Mouse (Mus musculus): ENCODE measurements around the gene Exoc3l2.

Gene Exoc3l2

GRCm38 (mm10) chr7:19456628-19457027 is 6.5 kb upstream of the Exoc3l2 start:
- no peak for DNase-seq (ENCODE audit: low spot score)

GRCm38 (mm10) chr7:19457414-19458071 is 5.6 kb upstream of the Exoc3l2 start:
- DNase-seq (ENCODE audit: low spot score): no peak

DNA sequence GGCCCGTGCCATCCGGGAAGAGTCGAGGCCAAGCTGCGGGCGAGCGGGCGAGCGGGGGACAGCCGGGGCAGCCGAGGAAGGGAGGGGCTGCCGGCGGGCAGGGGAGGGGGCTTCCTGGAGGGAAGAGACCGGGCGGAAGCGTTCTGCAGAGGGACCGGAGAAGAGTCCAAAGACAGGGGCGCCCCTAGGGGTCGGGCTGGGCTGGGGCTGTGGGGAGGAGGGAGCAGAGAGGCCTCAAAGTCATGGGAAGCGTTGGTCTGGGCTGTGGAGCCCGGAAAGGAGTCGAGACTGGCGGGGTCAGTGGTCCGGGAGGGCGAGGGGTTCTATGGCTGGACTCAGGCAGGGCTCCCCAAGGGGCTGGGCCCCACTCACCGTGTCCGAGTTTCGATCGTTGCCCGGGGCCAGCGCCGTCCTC is 5.1 kb upstream of the Exoc3l2 start:
- peak; percentile 90 for DNase-seq (ENCODE audit: low spot score)

DNA sequence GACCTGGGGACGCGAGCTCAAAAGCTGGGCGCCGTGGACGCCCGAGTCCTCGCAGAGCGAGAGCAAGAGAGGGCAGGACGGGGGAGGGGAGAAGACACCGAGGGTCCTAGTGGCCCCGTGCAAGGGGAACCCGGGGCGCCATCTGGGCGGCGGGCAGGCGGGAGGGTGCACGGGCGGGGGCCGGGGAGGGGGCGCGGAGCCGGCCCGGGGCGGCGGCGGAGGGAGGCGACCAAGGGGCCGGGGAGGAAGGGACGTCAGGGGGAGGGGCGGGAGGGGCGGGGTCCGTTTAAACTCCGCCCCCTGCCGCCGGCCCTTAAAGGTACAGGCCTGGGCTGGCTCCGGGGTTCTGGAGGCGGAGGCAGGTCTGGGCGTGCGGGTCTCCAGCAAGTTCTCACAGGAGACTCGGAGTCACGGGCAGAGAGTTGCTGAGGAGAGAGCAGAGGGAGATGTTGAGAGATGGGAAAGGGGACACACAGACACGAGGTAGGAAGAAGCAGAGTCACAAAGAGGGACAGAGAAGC is 4.5 kb upstream of the Exoc3l2 start, which contains the start of gene Mark4:
Mark4 (minus strand) TSS at position 231 of the 521 bp plus-strand sequence.
- DNase-seq (ENCODE audit: low spot score): peak; percentile 90

DNA sequence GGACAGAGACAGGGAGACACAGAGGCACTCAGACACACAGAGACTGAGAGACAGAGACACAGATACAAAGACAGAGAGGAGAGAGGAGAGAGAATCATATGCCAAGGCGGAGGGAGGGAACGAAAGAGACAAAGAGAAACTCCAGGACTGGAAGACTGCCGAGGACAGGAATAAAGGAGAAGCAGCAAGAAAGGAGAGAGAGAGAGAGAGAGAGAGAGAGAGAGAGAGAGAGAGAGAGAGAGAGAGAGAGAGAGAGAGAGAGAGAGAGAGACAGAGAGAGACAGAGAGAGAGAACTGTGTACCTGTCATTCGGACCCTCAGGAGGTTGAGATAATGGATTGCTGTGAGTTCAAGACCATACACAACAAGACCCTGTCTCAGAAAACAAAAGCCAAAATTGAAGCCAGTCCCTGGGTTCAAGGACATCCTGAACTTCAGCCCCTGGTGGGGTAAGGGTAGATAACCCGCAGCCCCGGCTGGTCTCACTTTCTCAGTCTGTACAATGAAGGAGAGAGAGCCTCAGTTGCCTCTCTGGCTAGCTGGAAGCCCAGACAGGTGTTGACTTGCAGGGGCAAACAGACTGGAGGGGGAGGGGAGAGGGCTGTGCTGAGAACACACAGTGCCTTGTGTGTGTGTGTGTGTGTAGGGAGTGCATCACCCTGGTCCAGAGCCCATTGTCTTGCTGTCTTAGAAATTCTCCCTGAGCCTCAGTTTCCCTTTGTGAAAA is 3.8 kb upstream of the Exoc3l2 start:
- no peak for DNase-seq (ENCODE audit: low spot score)

DNA sequence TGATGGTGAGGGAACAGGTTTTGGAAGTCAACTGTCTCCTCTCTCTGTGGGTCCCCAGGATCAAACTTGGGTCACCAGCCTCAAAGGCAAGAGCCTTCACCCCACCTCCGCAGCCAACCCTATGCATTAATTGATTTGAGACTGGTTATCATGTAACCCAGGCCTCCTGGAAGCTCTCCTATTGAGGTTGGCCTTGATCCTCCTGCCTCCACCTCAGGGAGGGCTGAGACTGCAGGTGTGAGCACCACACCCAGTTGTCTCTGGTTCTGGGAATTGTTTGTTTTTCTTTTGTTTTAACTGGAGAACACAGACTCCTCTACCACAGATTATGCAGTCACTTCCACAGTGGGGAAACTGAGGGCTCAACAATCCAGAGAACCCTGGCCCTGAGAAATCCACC is 2.6 kb upstream of the Exoc3l2 start:
- DNase-seq (ENCODE audit: low spot score): no peak

DNA sequence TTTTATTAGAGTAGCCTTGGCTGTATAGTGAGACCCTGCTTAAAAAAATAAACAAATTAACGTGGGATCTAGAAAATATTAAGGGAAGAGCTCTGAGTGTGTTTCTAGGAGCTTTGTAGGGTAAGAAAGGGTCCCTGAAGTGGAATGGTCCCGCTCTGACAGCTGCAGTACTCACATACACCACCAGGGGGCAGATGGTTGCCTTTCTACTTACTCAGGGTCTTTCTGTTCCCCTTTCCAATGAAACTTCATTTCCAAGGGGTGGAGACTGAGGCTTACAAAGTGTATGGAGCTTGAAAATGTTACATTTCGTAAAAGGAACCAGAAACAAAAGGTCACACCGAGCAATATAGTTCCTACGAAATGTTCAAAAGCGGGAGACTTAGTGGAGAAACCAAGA is 1.6 kb upstream of the Exoc3l2 start:
- peak; percentile 93 for DNase-seq (ENCODE audit: low spot score)

- DNase-seq (ENCODE audit: low spot score): no peak
These were observed 688 bp upstream of the Exoc3l2 start for GRCm38 (mm10) chr7:19462443-19462842.

GRCm38 (mm10) chr7:19464367-19465307 is 1.5 kb downstream of the Exoc3l2 start:
- DNase-seq (ENCODE audit: low spot score): peak; percentile 67

DNA sequence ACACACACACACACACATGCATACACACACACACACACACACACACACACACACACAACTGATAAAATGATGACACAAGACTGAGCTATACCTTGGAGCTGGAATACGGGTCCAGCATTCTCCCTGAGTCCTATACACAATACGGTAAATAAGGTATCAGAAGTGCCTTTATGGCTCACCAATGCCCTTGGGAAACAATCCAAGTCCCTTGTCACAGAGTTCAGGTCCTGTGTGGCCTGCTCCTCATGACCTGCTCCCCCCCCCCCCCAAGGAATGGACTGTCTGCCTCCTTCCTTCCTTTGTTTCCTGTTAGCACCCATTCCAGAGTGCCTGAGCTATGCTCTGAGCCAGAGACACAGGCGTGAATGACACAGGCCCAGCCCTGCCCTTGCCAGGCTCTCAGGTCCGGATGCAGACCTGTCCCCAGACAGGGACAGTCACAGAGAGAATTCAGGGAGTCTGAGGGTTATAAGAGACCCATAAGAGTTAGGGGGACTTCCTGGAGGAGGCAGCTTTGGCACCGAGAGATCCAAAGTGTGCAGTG is 3.5 kb downstream of the Exoc3l2 start:
- DNase-seq (ENCODE audit: low spot score): no peak

DNA sequence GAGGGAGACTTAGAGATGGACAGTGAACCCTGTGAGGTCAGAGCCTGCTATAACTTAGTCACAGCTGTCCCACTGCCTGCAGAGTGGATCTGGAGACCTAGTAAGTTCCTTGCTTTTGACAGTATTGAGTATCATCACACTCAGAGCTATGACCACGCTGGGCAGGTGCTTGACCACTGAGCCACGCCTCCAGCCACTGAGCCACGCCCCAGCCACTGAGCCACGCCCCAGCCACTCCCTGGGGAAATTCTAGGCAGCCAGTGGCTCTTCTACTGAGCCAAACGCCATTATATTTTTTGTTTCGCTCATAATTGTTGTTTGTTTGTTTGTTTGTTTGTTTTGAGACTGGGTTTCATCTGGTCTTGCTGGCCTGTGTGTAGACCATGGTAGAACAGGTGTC is 4.5 kb downstream of the Exoc3l2 start:
- DNase-seq (ENCODE audit: low spot score): no peak

DNA sequence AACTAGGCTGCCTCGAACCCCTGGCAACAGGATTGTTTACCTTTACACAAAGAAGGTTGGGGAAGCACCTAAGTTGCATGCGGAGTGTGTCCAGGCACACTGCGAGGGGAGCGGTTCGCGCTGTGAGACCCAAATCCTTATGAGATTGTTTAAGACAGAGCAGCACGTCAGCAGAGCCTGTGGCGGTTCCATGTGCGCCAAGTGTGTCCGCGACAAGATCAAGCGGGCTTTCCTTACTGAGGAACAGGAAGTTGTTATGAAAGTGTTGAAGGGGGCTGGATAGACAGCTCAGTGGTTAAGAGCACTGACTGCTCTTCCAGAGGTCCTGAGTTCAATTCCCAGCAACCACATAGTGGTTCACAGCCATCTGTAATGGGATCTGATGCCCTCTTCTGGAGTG is 5.1 kb downstream of the Exoc3l2 start:
- no peak for DNase-seq (ENCODE audit: low spot score)

GRCm38 (mm10) chr7:19469404-19469803 is 6.3 kb downstream of the Exoc3l2 start:
- no peak for DNase-seq (ENCODE audit: low spot score)

- no peak for DNase-seq (ENCODE audit: low spot score)
These were observed 7.2 kb downstream of the Exoc3l2 start for GRCm38 (mm10) chr7:19470308-19470707.

DNA sequence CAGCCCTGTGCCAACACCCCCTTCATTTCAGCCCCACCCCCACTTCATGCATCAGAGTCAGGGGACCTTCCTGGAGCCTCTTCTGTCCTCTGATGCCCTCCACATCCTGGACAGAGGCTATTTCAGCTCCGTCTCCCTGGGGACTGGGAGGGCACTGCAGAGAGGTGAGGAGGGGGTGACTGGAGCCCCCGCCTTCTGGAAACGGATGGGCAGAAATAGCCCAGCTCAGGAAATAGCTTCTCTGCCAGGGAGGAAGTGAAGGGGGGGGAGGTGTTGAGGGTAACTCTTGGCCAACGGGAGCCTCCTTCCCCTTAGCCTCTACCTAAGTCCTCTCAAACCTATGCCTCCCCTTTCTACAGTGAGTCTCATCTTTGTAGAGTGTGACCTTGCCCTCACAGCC is 9.3 kb downstream of the Exoc3l2 start:
- DNase-seq (ENCODE audit: low spot score): no peak

DNA sequence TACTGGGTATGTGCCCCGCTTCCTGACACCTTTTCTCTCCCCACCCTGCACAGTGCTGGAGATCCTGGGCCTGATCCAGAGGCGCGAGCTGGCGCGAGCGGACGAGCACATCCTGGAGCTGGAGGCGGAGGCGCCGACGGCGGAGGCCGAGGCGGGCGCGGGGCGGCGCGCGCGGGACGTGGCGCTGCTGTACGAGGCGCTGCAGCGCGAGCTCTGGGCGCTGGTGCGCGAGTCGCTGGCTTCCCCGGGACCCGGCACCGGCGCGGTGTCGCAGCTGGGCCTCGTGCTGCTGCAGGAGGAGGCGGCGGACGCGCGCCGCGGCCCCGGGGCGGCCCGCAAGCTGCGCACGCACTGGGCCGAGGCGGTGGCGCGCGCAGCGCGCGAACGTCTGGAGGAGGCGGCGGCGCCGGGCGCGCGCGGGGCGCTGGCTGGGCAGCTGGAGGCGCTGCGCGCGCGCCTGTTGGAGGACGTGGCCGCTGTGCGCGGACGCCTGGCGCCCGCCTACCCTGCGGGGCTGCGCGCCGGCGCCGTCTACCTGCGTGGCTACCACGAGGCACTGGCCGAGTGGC is 10.8 kb downstream of the Exoc3l2 start:
- DNase-seq (ENCODE audit: low spot score): peak; percentile 83

GRCm38 (mm10) chr7:19477084-19477483 is 14.0 kb downstream of the Exoc3l2 start:
- no peak for DNase-seq (ENCODE audit: low spot score)

GRCm38 (mm10) chr7:19477624-19478384 is 14.7 kb downstream of the Exoc3l2 start:
- DNase-seq (ENCODE audit: low spot score): no peak

DNA sequence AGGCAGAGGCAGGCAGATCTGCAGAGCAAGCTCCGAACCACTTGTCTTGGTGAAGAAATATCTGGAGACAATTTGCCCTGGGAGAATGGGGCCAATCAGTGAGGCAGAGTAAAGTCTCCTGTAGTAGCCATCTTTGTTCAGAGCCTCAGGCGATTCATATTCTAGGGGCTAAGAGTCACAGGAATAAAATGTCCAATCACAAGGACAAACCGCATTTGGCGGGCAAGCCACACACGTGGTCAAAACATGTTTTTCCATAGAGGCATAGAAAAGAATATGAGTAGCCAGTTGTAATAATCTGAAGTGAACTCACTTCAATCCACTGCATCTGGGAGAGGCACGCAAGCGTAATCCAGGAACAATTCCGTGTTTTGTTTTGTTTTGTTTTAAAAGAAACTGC is 20.1 kb downstream of the Exoc3l2 start:
- no peak for DNase-seq (ENCODE audit: low spot score)

DNA sequence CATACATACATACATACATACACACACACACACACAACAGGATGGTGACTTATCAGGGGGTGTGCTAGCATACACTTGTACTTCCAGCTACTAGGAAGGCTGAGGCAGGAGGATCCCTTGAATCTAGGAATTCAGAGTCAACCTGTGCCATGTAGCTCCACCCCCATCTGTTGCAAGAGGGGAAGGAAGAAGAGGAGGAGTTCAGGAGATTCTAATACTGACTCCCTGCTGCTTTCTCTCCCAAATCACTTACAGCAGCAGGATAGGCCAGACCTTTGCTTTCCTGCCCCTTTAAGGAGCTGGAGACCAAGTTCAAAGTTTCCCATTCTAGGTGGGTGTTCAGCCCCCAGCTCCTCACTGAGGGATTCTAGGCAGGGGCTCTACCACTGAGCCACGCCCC is 22.4 kb downstream of the Exoc3l2 start:
- no peak for DNase-seq (ENCODE audit: low spot score)

GRCm38 (mm10) chr7:19486549-19486948 is 23.4 kb downstream of the Exoc3l2 start:
- DNase-seq (ENCODE audit: low spot score): no peak
